Mouse (Mus musculus) sigmoid colon, adult 10 weeks (tissue): ENCODE data around the gene Hist1h3g. TPM values are rescaled to one million over a fixed set of nuclear protein-coding genes. Genes with fewer than 3 reads are reported as not detected.

Source experiments
- polyA plus RNA-seq: library from polyadenylated mRNA; stranded (reverse); fragments of 350-450 nt; fragmentation: Illumina TruSeq; extraction: RNeasy Lipid Tissue Mini Kit (QIAGEN cat#74804); gene quantifications from one replicate; pipeline ENCODE4 v1.2.3, GENCODE M21; 2014; ENCODE audit warnings: low read depth, low replicate concordance

Hist1h3g gene
- polyA plus RNA-seq, 1 experiment from 2014 or later, result not detected

Other genes with a start within 250 kb of the Hist1h3g start
- 97.3 TPM for gene Zfp322a, start 166.2 kb upstream of the Hist1h3g start, polyA plus RNA-seq
- gene Abt1, start 111.6 kb upstream of the Hist1h3g start, polyA plus RNA-seq, result 2.2 TPM
- gene Btn1a1, start 69.5 kb upstream of the Hist1h3g start, polyA plus RNA-seq, result 4.6 TPM
- gene Btn2a2, start 46.6 kb upstream of the Hist1h3g start, polyA plus RNA-seq, result not detected
- not detected for gene Hist1h4h, start 4.4 kb upstream of the Hist1h3g start, polyA plus RNA-seq
- gene Hist1h2af, start 1.5 kb upstream of the Hist1h3g start, polyA plus RNA-seq, result not detected
- 2.1 TPM for gene Hist1h2bh, start 8.0 kb downstream of the Hist1h3g start, polyA plus RNA-seq
- gene Hist1h3f, start 8.6 kb downstream of the Hist1h3g start, polyA plus RNA-seq, result not detected
- gene Hist1h4f, start 16.2 kb downstream of the Hist1h3g start, polyA plus RNA-seq, result not detected
- gene Hist1h1d, start 17.8 kb downstream of the Hist1h3g start, polyA plus RNA-seq, result 3.9 TPM
- gene Hist1h3e, start 26.9 kb downstream of the Hist1h3g start, polyA plus RNA-seq, result not detected
- not detected for gene Hist1h2ae, start 35.8 kb downstream of the Hist1h3g start, polyA plus RNA-seq
- gene Hist1h2bg, start 36.0 kb downstream of the Hist1h3g start, polyA plus RNA-seq, result 3.6 TPM
- not detected for gene Hist1h2bf, start 38.8 kb downstream of the Hist1h3g start, polyA plus RNA-seq
- not detected for gene Hist1h2ad, start 39.0 kb downstream of the Hist1h3g start, polyA plus RNA-seq
- 6.7 TPM for gene Hist1h3d, start 40.3 kb downstream of the Hist1h3g start, polyA plus RNA-seq
- gene Hist1h4d, start 46.2 kb downstream of the Hist1h3g start, polyA plus RNA-seq, result 2.3 TPM
- 16.9 TPM for gene Hist1h2be, start 85.7 kb downstream of the Hist1h3g start, polyA plus RNA-seq
- gene Hist1h1e, start 87.1 kb downstream of the Hist1h3g start, polyA plus RNA-seq, result 6.3 TPM
- 9.6 TPM for gene Hist1h2ac, start 148.5 kb downstream of the Hist1h3g start, polyA plus RNA-seq
- 364 TPM for gene Hist1h2bc, start 148.8 kb downstream of the Hist1h3g start, polyA plus RNA-seq
- not detected for gene Hist1h1t, start 160.4 kb downstream of the Hist1h3g start, polyA plus RNA-seq
- 2.2 TPM for gene Hist1h4c, start 163.0 kb downstream of the Hist1h3g start, polyA plus RNA-seq
- 13.2 TPM for gene Hfe, start 175.4 kb downstream of the Hist1h3g start, polyA plus RNA-seq
- 96.7 TPM for gene Hist1h1c, start 203.4 kb downstream of the Hist1h3g start, polyA plus RNA-seq
- not detected for gene Hist1h3c, start 210.2 kb downstream of the Hist1h3g start, polyA plus RNA-seq
- gene Hist1h2bb, start 211.3 kb downstream of the Hist1h3g start, polyA plus RNA-seq, result not detected
- gene Hist1h2ab, start 215.7 kb downstream of the Hist1h3g start, polyA plus RNA-seq, result not detected
- gene Hist1h3b, start 216.8 kb downstream of the Hist1h3g start, polyA plus RNA-seq, result not detected
- gene Hist1h4b, start 221.6 kb downstream of the Hist1h3g start, polyA plus RNA-seq, result not detected
- gene Hist1h4a, start 225.8 kb downstream of the Hist1h3g start, polyA plus RNA-seq, result not detected
- not detected for gene Hist1h3a, start 227.0 kb downstream of the Hist1h3g start, polyA plus RNA-seq
- not detected for gene Hist1h1a, start 228.2 kb downstream of the Hist1h3g start, polyA plus RNA-seq
- 1.1 TPM for gene Trim38, start 234.5 kb downstream of the Hist1h3g start, polyA plus RNA-seq